Mouse (Mus musculus) lung, postnatal 36 days (tissue): ENCODE results near the gene Arl16.

Experiments
- DNase-seq: peaks from one replicate; pipeline ENCODE4 v3.0.0; 2022; ENCODE audit warnings: mixed read lengths

Arl16 gene

GRCm38 (mm10) chr11:120491317-120492023, 24.1 kb upstream of the Arl16 start, which contains the start of gene Slc25a10:
Gene Slc25a10 (plus strand): TSS chr11:120491840.
- peak; percentile 96 for DNase-seq

- peak; percentile 61 for DNase-seq
Measured at GRCm38 (mm10) chr11:120490291-120491046, 23.1 kb upstream of the Arl16 start.

- peak; percentile 85 for DNase-seq
Measured at GRCm38 (mm10) chr11:120489054-120489761, 21.8 kb upstream of the Arl16 start.

GRCm38 (mm10) chr11:120488516-120488915, 21.1 kb upstream of the Arl16 start:
- no peak for DNase-seq

GRCm38 (mm10) chr11:120485251-120485650, 17.8 kb upstream of the Arl16 start:
- no peak for DNase-seq

- peak; percentile 92 for DNase-seq
Measured at GRCm38 (mm10) chr11:120484265-120484981, 17.0 kb upstream of the Arl16 start, which contains the start of gene Mrpl12. Gene Mrpl12 (plus strand): TSS chr11:120484613.

- no peak for DNase-seq
Measured at GRCm38 (mm10) chr11:120483448-120483934, 16.1 kb upstream of the Arl16 start.

GRCm38 (mm10) chr11:120472052-120472451, 4.6 kb upstream of the Arl16 start:
- no peak for DNase-seq

- no peak for DNase-seq
Measured at GRCm38 (mm10) chr11:120467736-120468092, 307 bp upstream of the Arl16 start.

GRCm38 (mm10) chr11:120465521-120465920, 1.9 kb downstream of the Arl16 start:
- DNase-seq = no peak

- no peak for DNase-seq
Measured at GRCm38 (mm10) chr11:120464365-120464764, 3.0 kb downstream of the Arl16 start.

- DNase-seq = no peak
Measured at GRCm38 (mm10) chr11:120463536-120463935, 3.9 kb downstream of the Arl16 start.

GRCm38 (mm10) chr11:120458847-120459597, 8.4 kb downstream of the Arl16 start:
- no peak for DNase-seq

- DNase-seq = peak; percentile 80
Measured at GRCm38 (mm10) chr11:120457772-120458751, 9.3 kb downstream of the Arl16 start, which contains the start of the genes Oxld1 and Ccdc137. Gene Oxld1 (minus strand): TSS chr11:120458068. Gene Ccdc137 (plus strand): TSS chr11:120458115.

- DNase-seq = no peak
Measured at GRCm38 (mm10) chr11:120457370-120457769, 10.0 kb downstream of the Arl16 start.

- no peak for DNase-seq
Measured at GRCm38 (mm10) chr11:120455413-120455812, 12.0 kb downstream of the Arl16 start.

- DNase-seq = no peak
Measured at GRCm38 (mm10) chr11:120454965-120455364, 12.4 kb downstream of the Arl16 start.

- DNase-seq = no peak
Measured at GRCm38 (mm10) chr11:120453306-120453705, 14.1 kb downstream of the Arl16 start, which contains the start of gene Pde6g. Gene Pde6g (minus strand): TSS chr11:120453500.

GRCm38 (mm10) chr11:120452246-120452645, 15.2 kb downstream of the Arl16 start:
- no peak for DNase-seq

GRCm38 (mm10) chr11:120447179-120447578, 20.2 kb downstream of the Arl16 start:
- no peak for DNase-seq
